Mouse (Mus musculus): ENCODE data around the gene Cpsf4.

GRCm38 (mm10) chr5:145152690-145153089 is 14.3 kb upstream of the Cpsf4 start:
- TF ChIP-seq CTCF (IDR thresholded peaks at IDR 0.05; ENCODE audit: low read depth) (no peak), EP300 (optimal IDR thresholded peaks at IDR 0.05) (no peak)

All from stomach, postnatal 0 days (tissue).